Mouse (Mus musculus) G1E (cell line): ENCODE measurements around the gene Lypd1.

Experiments
- CTCF ChIP-seq: IDR thresholded peaks from 2 replicates; pipeline ENCODE4 v1.5.1; 2012; ENCODE audit warnings: low read depth, low read length, inconsistent platforms, mixed read lengths
- GATA1 ChIP-seq: IDR thresholded peaks from 2 replicates; pipeline ENCODE4 v1.6.1; 2012; ENCODE audit warnings: borderline replicate concordance, low read length, inconsistent platforms, mixed read lengths
- GATA2 ChIP-seq: IDR thresholded peaks from 2 replicates; pipeline ENCODE4 v1.6.1; 2012; ENCODE audit warnings: low read depth, low read length, inconsistent platforms, borderline replicate concordance
- TAL1 ChIP-seq: conservative IDR thresholded peaks from 2 replicates; pipeline ENCODE4 v1.6.1; 2012; ENCODE audit warnings: low read depth, low read length, inconsistent platforms, mixed read lengths

- TF ChIP-seq CTCF = no peak
- no peak for TF ChIP-seq GATA1
- TF ChIP-seq GATA2 = no peak
- no peak for TF ChIP-seq TAL1
Measured at GRCm38 (mm10) chr1:125821101-125821500, 91.8 kb downstream of the Lypd1 start.
